Mouse (Mus musculus) midbrain, embryonic 16.5 days (tissue): Measurements from ENCODE around the gene Des. TPM values are rescaled to one million over a fixed set of nuclear protein-coding genes. Genes with fewer than 3 reads are reported as not detected.
A peak's percentile ranks its signal among the peaks of the same experiment; 100 is the strongest.

Experiments
- ATAC-seq: fragments of 200-750 bp; cut with Nextera tagmentation; 2 replicates; pipeline ENCODE4 v1.8.0; 2017; ENCODE audit warnings: moderate TSS enrichment
- H3K27ac ChIP-seq: fragments of 300-500 bp; sonication (generic); 2 replicates; pipeline ENCODE4 v1.5.1; 2014; ENCODE audit warnings: mild to moderate bottlenecking, low read length, mixed read lengths
- H3K27me3 ChIP-seq: fragments of 300-500 bp; sonication (generic); 2 replicates; pipeline ENCODE4 v1.6.1; 2014; ENCODE audit warnings: low read depth, low read length, mixed read lengths; ENCODE audit not compliant: control insufficient read depth, insufficient read depth
- H3K36me3 ChIP-seq: fragments of 300-500 bp; sonication (generic); 2 replicates; pipeline ENCODE4 v1.6.1; 2014; ENCODE audit warnings: mild to moderate bottlenecking, low read length, moderate library complexity, mixed read lengths; ENCODE audit not compliant: control insufficient read depth, insufficient read depth
- H3K4me1 ChIP-seq: fragments of 300-500 bp; sonication (generic); 2 replicates; pipeline ENCODE4 v1.6.1; 2014; ENCODE audit warnings: mild to moderate bottlenecking, low read length, mixed read lengths; ENCODE audit not compliant: control insufficient read depth, insufficient read depth
- H3K4me2 ChIP-seq: fragments of 300-500 bp; sonication (generic); 2 replicates; pipeline ENCODE4 v1.6.1; 2014; ENCODE audit warnings: mild to moderate bottlenecking, low read length, mixed read lengths
- H3K4me3 ChIP-seq: fragments of 300-500 bp; sonication (generic); 2 replicates; pipeline ENCODE4 v1.5.1; 2014; ENCODE audit warnings: low read depth, mild to moderate bottlenecking, low read length, moderate library complexity, mixed read lengths
- H3K9ac ChIP-seq: fragments of 300-500 bp; sonication (generic); 2 replicates; pipeline ENCODE4 v1.6.1; 2014; ENCODE audit warnings: low read depth, low read length, mixed read lengths
- H3K9me3 ChIP-seq: fragments of 300-500 bp; sonication (generic); replicated peaks from 2 replicates; pipeline ENCODE4 v1.6.1; 2014; ENCODE audit warnings: mild to moderate bottlenecking, low read length, mixed read lengths; ENCODE audit not compliant: control insufficient read depth, poor library complexity, severe bottlenecking
- WGBS: fragments of 180-500 bp; shearing (Covaris S2); extraction: QIAGEN DNeasy Blood & Tissue Kit; methylation state at CpG from one replicate; pipeline ENCODE4 v1.1.7; 2014; 5-methylcytosine and 5-hydroxymethylcytosine counted together
- polyA plus RNA-seq: library from polyadenylated mRNA; unstranded; fragments of >200 nt; fragmentation: Nextera tagmentation; extraction: Ambion mirVana; gene quantifications from 2 replicates; pipeline ENCODE4 v1.2.1, GENCODE M21; 2015

Gene Des
- 1.2 and 1.7 TPM in 2 replicates for polyA plus RNA-seq

DNA sequence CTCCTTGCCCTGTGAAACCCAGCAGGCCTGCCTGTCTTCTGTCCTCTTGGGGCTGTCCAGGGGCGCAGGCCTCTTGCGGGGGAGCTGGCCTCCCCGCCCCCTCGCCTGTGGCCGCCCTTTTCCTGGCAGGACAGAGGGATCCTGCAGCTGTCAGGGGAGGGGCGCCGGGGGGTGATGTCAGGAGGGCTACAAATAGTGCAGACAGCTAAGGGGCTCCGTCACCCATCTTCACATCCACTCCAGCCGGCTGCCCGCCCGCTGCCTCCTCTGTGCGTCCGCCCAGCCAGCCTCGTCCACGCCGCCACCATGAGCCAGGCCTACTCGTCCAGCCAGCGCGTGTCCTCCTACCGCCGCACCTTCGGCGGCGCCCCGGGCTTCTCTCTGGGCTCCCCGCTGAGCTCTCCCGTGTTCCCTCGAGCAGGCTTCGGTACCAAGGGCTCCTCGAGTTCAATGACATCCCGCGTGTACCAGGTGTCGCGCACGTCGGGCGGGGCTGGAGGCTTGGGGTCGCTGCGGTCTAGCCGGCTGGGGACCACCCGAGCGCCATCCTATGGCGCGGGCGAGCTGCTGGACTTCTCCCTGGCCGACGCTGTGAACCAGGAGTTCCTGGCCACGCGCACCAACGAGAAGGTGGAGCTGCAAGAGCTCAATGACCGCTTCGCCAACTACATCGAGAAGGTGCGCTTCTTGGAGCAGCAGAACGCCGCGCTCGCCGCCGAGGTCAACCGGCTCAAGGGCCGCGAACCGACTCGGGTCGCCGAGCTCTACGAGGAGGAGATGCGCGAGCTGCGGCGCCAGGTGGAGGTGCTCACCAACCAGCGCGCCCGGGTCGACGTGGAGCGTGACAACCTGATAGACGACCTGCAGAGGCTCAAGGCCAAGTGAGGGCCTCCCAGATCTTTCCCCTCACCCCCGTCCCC is at the start of gene Des:
TSS of gene Des (plus strand) at position 218 of the 920 bp plus-strand sequence.
- Histone ChIP-seq H3K36me3 (no peaks in the 10 kb centered on the region), H3K27ac (no peak within 1 kb of the TSS), H3K9ac (peak within 1 kb of the TSS; percentile 42), H3K4me2 (peak within 1 kb of the TSS; percentile 50), H3K27me3 (peaks cover 32% of the 10 kb centered on the region), H3K9me3 (no peaks in the 10 kb centered on the region), H3K4me3 (peak within 1 kb of the TSS; percentile 21), H3K4me1 (peaks cover 4% of the 10 kb centered on the region)
- ATAC-seq: no peak
- under 1% methylated on average over 78 of the region's 80 CpGs for WGBS

DNA sequence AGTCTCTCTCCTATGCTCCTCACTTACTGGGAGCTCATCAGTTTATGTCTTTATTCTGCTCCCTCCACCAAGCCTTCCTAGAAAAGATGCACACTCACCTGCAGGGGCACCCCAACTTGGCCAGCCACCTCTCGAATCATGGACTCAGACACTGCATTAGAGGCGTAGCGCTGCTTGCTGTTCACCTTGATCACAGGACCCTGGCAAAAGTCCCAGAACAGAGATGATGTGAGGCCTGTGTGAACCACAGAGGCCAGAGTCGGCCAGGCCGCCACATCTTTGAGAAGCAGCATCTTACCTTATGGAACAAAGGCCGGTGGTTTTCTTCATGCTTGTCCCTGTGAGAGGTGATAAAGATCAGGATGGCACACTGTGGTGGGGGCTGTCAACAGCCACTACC is 48.4 kb upstream of the Des start:
- no peaks in the 10 kb centered on the region for H3K27me3 ChIP-seq
- no peak overlapping the region for H3K27ac ChIP-seq
- peaks cover 9% of the 10 kb centered on the region for H3K4me1 ChIP-seq
- no peaks in the 10 kb centered on the region for H3K9me3 ChIP-seq
- peaks cover 43% of the 10 kb centered on the region for H3K36me3 ChIP-seq
- ATAC-seq: no peak
- WGBS: 95% methylated on average over 6 of the region's 6 CpGs
- no peak overlapping the region for H3K9ac ChIP-seq
- H3K4me3 ChIP-seq: no peak overlapping the region
- H3K4me2 ChIP-seq: no peak overlapping the region

GRCm38 (mm10) chr1:75315011-75315410 is 45.1 kb upstream of the Des start:
- Histone ChIP-seq H3K36me3 (peaks cover 29% of the 10 kb centered on the region), H3K4me3 (no peak overlapping the region), H3K9me3 (no peaks in the 10 kb centered on the region), H3K27me3 (no peaks in the 10 kb centered on the region), H3K4me1 (peaks cover 9% of the 10 kb centered on the region), H3K27ac (no peak overlapping the region), H3K4me2 (no peak overlapping the region), H3K9ac (no peak overlapping the region)
- 96% methylated on average over 6 of the region's 6 CpGs for WGBS
- ATAC-seq: no peak

GRCm38 (mm10) chr1:75315456-75316365 is 44.4 kb upstream of the Des start:
- no peak for ATAC-seq
- Histone ChIP-seq H3K4me2 (peak overlapping the region; percentile 89), H3K36me3 (peaks cover 29% of the 10 kb centered on the region), H3K9ac (peak overlapping the region; percentile 71), H3K27ac (no peak overlapping the region), H3K9me3 (no peaks in the 10 kb centered on the region), H3K4me1 (peaks cover 9% of the 10 kb centered on the region), H3K4me3 (peak overlapping the region; percentile 65), H3K27me3 (no peaks in the 10 kb centered on the region)
- WGBS: 89% methylated on average over 29 of the region's 29 CpGs

DNA sequence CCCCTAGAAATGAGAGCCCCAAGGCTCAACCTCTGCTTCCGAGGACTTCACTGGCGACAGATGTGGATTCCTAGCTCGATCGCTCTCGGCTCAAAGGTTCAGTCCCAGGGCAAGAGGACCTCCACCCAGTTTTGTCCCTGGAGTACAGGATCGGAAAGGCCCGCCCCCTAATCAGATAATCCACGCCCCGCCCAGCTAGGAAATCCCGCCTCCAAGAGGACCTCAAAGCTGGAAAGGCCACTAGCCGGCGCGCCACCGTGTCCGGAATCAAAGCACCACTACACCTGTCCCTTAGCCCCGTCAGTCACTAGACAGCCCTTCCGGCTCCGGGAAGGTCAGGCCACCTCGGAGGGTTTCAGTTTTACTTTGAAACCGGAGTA is 43.3 kb upstream of the Des start:
- H3K9me3 ChIP-seq: no peaks in the 10 kb centered on the region
- H3K36me3 ChIP-seq: peaks cover 18% of the 10 kb centered on the region
- WGBS: 0% methylated on average over 20 of the region's 20 CpGs
- peak overlapping the region; percentile 88 for H3K27ac ChIP-seq
- peak overlapping the region; percentile 71 for H3K9ac ChIP-seq
- H3K4me2 ChIP-seq: peak overlapping the region; percentile 89
- ATAC-seq: peak; percentile 49; the same call in 1 of the 2 replicates
- no peaks in the 10 kb centered on the region for H3K27me3 ChIP-seq
- H3K4me1 ChIP-seq: peaks cover 9% of the 10 kb centered on the region
- H3K4me3 ChIP-seq: peak overlapping the region; percentile 65

DNA sequence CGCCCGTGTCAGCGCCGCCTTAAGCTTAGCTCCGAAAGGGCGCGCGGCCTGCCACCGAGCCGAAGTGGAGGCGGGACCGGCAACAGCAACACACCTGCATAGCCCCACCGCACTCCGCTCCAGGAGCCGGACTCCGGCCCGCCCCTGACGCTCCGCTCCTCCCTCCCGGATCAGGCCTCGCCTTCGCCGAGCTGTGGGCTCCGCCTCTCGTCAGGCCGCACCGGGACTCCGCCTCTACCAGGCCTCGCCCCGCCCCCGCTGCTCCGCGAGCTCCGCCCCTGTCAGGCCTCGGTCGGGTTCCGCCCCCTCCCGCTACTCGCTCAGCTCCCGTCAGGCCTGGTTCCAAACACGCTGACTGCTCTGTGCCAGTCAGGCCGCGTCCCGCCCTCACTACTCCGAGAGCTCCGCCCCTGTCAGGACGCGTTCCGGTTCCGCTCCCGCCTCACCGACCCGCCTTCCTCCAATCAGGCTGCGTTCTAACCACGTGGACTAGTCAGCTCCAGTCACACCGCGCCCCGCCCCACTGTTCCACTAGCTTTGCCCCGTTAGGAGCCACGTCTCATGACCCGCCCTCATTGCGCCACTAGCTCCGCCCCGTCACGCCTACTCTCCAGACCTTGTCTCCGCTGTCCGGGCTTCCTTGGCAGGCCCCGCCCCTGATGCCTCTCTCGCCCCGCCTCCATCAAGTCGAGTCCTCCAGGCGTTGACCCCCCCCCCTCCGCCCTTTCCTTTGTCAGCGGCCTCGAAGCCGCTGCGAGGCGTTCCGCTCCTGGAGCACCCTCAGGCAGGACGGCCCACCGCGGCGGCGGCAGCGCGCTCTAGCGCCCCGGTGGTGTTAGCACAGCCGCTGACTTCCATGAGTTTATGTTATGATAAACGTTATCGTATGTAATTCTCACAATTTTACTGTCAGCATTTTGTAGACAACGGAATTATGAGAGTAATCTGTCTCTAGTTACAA is 42.6 kb upstream of the Des start, which contains the start of gene Dnpep:
TSS of gene Dnpep (minus strand) at position 750 of the 961 bp plus-strand sequence.
- Histone ChIP-seq H3K4me3 (peak within 1 kb of the TSS; percentile 65), H3K4me2 (peak within 1 kb of the TSS; percentile 89), H3K36me3 (peaks cover 11% of the 10 kb centered on the region), H3K4me1 (peaks cover 9% of the 10 kb centered on the region), H3K9me3 (no peaks in the 10 kb centered on the region), H3K9ac (peak within 1 kb of the TSS; percentile 71), H3K27ac (peak within 1 kb of the TSS; percentile 88), H3K27me3 (no peaks in the 10 kb centered on the region)
- WGBS: under 1% methylated on average over 88 of the region's 92 CpGs
- ATAC-seq: peak; percentile 98

DNA sequence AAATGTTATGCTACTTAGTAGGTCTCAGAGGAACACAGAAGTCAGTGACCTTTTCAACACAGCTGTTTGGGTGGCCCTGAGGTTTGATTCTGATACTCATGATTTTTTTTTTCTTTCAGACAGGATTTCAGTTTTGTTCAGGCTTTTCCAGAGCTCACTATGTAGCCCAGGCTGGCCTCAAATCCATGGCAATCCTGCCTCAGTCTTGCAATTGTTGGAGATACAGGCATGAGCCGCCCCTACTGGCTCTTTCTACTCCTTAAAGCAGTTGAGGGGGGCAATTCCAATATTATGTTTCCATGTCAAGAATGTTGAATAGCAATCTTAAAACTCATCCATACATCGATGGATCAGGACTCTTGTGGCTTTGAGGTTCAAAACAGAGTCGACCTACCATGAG is 41.8 kb upstream of the Des start:
- H3K9ac ChIP-seq: peak overlapping the region; percentile 47
- 70% methylated on average over 3 of the region's 3 CpGs for WGBS
- ATAC-seq: no peak

DNA sequence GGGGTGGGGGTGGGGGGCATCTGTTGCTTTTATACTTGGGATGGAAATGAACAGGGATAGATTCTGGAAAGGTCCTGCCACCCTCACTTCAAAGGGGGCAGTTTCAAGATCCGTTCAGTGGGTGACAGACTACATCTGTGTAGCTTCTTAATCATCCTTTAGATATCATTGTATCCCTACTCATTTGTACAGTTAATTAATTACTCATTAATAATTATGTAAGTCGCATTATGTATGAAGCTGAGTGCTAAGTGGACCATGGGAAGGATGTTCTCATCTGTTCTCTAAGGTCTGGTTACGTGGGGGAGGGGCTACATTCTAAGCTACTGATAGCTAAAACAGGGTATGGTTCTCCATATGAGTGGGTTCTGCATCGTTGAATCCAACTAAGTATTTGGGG is 41.4 kb upstream of the Des start:
- Histone ChIP-seq H3K4me1 (peaks cover 9% of the 10 kb centered on the region), H3K9me3 (no peaks in the 10 kb centered on the region), H3K27me3 (no peaks in the 10 kb centered on the region), H3K4me3 (no peak overlapping the region), H3K4me2 (no peak overlapping the region), H3K9ac (no peak overlapping the region), H3K36me3 (peaks cover 6% of the 10 kb centered on the region), H3K27ac (no peak overlapping the region)
- WGBS: 90% methylated on average over 4 of the region's 4 CpGs
- ATAC-seq: no peak

More for the DNA sequence above, 41.8 kb upstream of the Des start:
- peaks cover 8% of the 10 kb centered on the region for H3K36me3 ChIP-seq
- H3K4me3 ChIP-seq: peak overlapping the region; percentile 28
- H3K27ac ChIP-seq: peak overlapping the region; percentile 74
- H3K9me3 ChIP-seq: no peaks in the 10 kb centered on the region
- peak overlapping the region; percentile 42 for H3K4me2 ChIP-seq
- peaks cover 9% of the 10 kb centered on the region for H3K4me1 ChIP-seq
- no peaks in the 10 kb centered on the region for H3K27me3 ChIP-seq
